Mouse (Mus musculus) limb, embryonic 14.5 days (tissue): ENCODE results near the gene Perp. TPM values are rescaled to one million over a fixed set of nuclear protein-coding genes. Genes with fewer than 3 reads are reported as not detected.

ENCODE experiments used
- ATAC-seq: fragments of 200-750 bp; cut with Nextera tagmentation; 2 replicates; pipeline ENCODE4 v1.8.0; 2017; ENCODE audit warnings: low read depth, moderate number of reproducible peaks, moderate TSS enrichment; ENCODE audit not compliant: low FRiP score
- DNase-seq: peaks from one replicate; pipeline ENCODE4 v3.0.0-alpha.2; 2015; ENCODE audit warnings: low spot score
- H3K27ac ChIP-seq: fragments of 300-500 bp; sonication (generic); replicated peaks from 2 replicates; pipeline ENCODE4 v1.5.1; 2014; ENCODE audit warnings: low read depth, mild to moderate bottlenecking, low read length, moderate library complexity, mixed read lengths
- H3K27me3 ChIP-seq: fragments of 300-500 bp; sonication (generic); 2 replicates; pipeline ENCODE4 v1.6.1; 2014; ENCODE audit warnings: low read length, mixed read lengths; ENCODE audit not compliant: control insufficient read depth, insufficient read depth
- H3K36me3 ChIP-seq: fragments of 300-500 bp; sonication (generic); 2 replicates; pipeline ENCODE4 v1.6.1; 2014; ENCODE audit warnings: mild to moderate bottlenecking, low read length, moderate library complexity, mixed read lengths; ENCODE audit not compliant: control insufficient read depth, insufficient read depth
- H3K4me1 ChIP-seq: fragments of 300-500 bp; sonication (generic); 2 replicates; pipeline ENCODE4 v1.6.1; 2014; ENCODE audit warnings: antibody characterized with exemption, low read length, mixed read lengths; ENCODE audit not compliant: control insufficient read depth, insufficient read depth
- H3K4me2 ChIP-seq: fragments of 300-500 bp; sonication (generic); replicated peaks from 2 replicates; pipeline ENCODE4 v1.6.1; 2014; ENCODE audit warnings: low read depth, mild to moderate bottlenecking, low read length, moderate library complexity; ENCODE audit not compliant: severe bottlenecking
- H3K4me3 ChIP-seq: fragments of 300-500 bp; sonication (generic); replicated peaks from 2 replicates; pipeline ENCODE4 v1.5.1; 2014; ENCODE audit warnings: low read length
- H3K9ac ChIP-seq: fragments of 300-500 bp; sonication (generic); 2 replicates; pipeline ENCODE4 v1.6.1; 2014; ENCODE audit warnings: mild to moderate bottlenecking, low read depth, low read length, moderate library complexity; ENCODE audit not compliant: severe bottlenecking
- H3K9me3 ChIP-seq: fragments of 300-500 bp; sonication (generic); 2 replicates; pipeline ENCODE4 v1.6.1; 2016; ENCODE audit warnings: low read length; ENCODE audit not compliant: control insufficient read depth
- POLR2A ChIP-seq: fragments of 200-500 bp; IDR thresholded peaks from 2 replicates; pipeline ENCODE4 v1.8.0; 2012; ENCODE audit warnings: inconsistent platforms, mild to moderate bottlenecking, moderate library complexity, borderline replicate concordance; ENCODE audit not compliant: insufficient read depth, insufficient read length; ENCODE audit errors: extremely low read depth
- WGBS: fragments of 180-500 bp; shearing (Covaris S2); extraction: QIAGEN DNeasy Blood & Tissue Kit; methylation state at CpG from one replicate; pipeline ENCODE4 v1.1.7; 2014; 5-methylcytosine and 5-hydroxymethylcytosine counted together
- polyA plus RNA-seq, 2 experiments: library from polyadenylated mRNA; depleted of rRNA in 1 of 2; stranded (reverse) in 1 of 2; unstranded in 1 of 2; fragments of >200 nt; fragmentation: Nextera tagmentation in 1 of 2; extraction: Ambion mirVana in 1 of 2; gene quantifications; 2 replicates each; pipeline versions ENCODE4 v1.2.1 to v1.2.3; 2012 to 2014

The Perp gene
- polyA plus RNA-seq, 2 experiments, result 196 to 598 TPM

GRCm38 (mm10) chr10:18853417-18853816 lies 8.6 kb downstream of the Perp start:
- 86% methylated on average over 7 of the region's 7 CpGs for WGBS
- H3K9me3 ChIP-seq, result no peaks in the 10 kb centered on the region
- H3K9ac ChIP-seq, result no peak overlapping the region
- no peaks in the 10 kb centered on the region for H3K27me3 ChIP-seq
- no peaks in the 10 kb centered on the region for H3K36me3 ChIP-seq
- no peak overlapping the region for H3K4me2 ChIP-seq
- ATAC-seq (no peak), DNase-seq (no peak)
- no peak overlapping the region for H3K4me3 ChIP-seq
- no peak for TF ChIP-seq POLR2A
- no peaks in the 10 kb centered on the region for H3K4me1 ChIP-seq
- H3K27ac ChIP-seq, result no peak overlapping the region

GRCm38 (mm10) chr10:18857244-18857643 lies 12.4 kb downstream of the Perp start:
- no peak for TF ChIP-seq POLR2A
- Histone ChIP-seq H3K4me1 (no peaks in the 10 kb centered on the region), H3K27ac (no peak overlapping the region), H3K4me3 (no peak overlapping the region), H3K36me3 (no peaks in the 10 kb centered on the region), H3K9me3 (no peaks in the 10 kb centered on the region), H3K27me3 (no peaks in the 10 kb centered on the region), H3K4me2 (no peak overlapping the region), H3K9ac (no peak overlapping the region)
- DNase-seq (no peak), ATAC-seq (no peak)
- WGBS, result 72% methylated on average over 4 of the region's 4 CpGs

DNA sequence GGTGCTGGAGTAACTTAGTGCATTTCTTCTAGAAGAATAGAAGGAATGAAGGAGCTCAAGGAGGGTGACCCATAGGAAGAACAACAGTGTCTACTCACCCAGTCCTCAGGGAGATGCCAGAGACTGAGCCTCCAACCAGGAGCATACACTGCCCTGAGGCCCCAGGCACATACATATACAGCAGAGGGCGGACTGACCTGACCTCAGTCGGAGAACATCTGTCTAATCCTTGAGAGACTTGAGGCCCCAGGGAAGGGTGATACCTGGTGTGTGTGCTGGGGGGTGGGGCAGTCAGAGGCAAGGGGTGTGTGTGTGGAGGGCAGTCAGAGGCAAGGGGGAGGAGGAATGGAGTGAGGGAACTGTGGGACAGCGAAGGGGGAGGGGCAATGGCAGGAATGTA lies 14.8 kb downstream of the Perp start:
- DNase-seq (no peak), ATAC-seq (no peak)
- H3K4me1 ChIP-seq, result no peaks in the 10 kb centered on the region
- H3K4me3 ChIP-seq, result no peak overlapping the region
- TF ChIP-seq POLR2A, result no peak
- H3K9me3 ChIP-seq, result no peaks in the 10 kb centered on the region
- no peak overlapping the region for H3K27ac ChIP-seq
- WGBS, result 50% methylated on average over 3 of the region's 3 CpGs
- no peaks in the 10 kb centered on the region for H3K36me3 ChIP-seq
- no peak overlapping the region for H3K9ac ChIP-seq
- no peaks in the 10 kb centered on the region for H3K27me3 ChIP-seq
- no peak overlapping the region for H3K4me2 ChIP-seq

- ATAC-seq (no peak), DNase-seq (no peak)
- WGBS, result 51% methylated on average over 5 of the region's 5 CpGs
- no peak overlapping the region for H3K4me2 ChIP-seq
- H3K4me1 ChIP-seq, result no peaks in the 10 kb centered on the region
- H3K4me3 ChIP-seq, result no peak overlapping the region
- no peak overlapping the region for H3K9ac ChIP-seq
- no peaks in the 10 kb centered on the region for H3K9me3 ChIP-seq
- H3K27ac ChIP-seq, result no peak overlapping the region
- H3K27me3 ChIP-seq, result no peaks in the 10 kb centered on the region
- no peak for TF ChIP-seq POLR2A
- no peaks in the 10 kb centered on the region for H3K36me3 ChIP-seq
These were observed 15.5 kb downstream of the Perp start for GRCm38 (mm10) chr10:18860119-18860824.

DNA sequence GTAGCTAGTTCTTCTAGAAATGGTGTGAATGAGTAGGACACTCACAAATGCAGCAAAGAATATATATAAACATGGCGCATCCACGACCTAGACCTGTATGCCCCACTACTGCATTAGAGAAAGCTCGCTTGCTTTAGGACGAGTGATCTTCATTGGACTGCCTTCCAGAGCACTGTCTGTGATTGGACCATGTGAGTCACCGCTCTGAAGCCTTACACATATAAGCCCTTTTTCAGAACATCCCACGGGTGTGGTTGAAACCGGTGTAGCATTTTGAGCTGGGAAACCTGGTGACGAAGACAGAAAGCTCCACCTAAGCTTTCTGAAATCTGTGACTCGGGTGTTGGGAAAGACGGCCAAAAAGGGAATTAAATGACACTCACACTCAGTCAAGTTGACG lies 16.0 kb downstream of the Perp start:
- DNase-seq (no peak), ATAC-seq (no peak)
- H3K4me2 ChIP-seq, result no peak overlapping the region
- H3K27me3 ChIP-seq, result no peaks in the 10 kb centered on the region
- no peak overlapping the region for H3K27ac ChIP-seq
- H3K9me3 ChIP-seq, result no peaks in the 10 kb centered on the region
- H3K4me1 ChIP-seq, result no peaks in the 10 kb centered on the region
- no peak for TF ChIP-seq POLR2A
- WGBS, result 82% methylated on average over 11 of the region's 11 CpGs
- H3K4me3 ChIP-seq, result no peak overlapping the region
- no peaks in the 10 kb centered on the region for H3K36me3 ChIP-seq
- no peak overlapping the region for H3K9ac ChIP-seq
